Mouse (Mus musculus): Measurements from ENCODE around the gene Gm20547. TPM values are rescaled to one million over a fixed set of nuclear protein-coding genes. Genes with fewer than 3 reads are reported as not detected.
A peak's percentile ranks its signal among the peaks of the same experiment; 100 is the strongest.
"Not testable (repeated sequence)": the region's sequence is repeated elsewhere in the genome, so short reads cannot be mapped to it uniquely, and the experiment has no call there.

Gm20547 gene
- polyA plus RNA-seq, 1 experiment from 2014 or later, result not detected

DNA sequence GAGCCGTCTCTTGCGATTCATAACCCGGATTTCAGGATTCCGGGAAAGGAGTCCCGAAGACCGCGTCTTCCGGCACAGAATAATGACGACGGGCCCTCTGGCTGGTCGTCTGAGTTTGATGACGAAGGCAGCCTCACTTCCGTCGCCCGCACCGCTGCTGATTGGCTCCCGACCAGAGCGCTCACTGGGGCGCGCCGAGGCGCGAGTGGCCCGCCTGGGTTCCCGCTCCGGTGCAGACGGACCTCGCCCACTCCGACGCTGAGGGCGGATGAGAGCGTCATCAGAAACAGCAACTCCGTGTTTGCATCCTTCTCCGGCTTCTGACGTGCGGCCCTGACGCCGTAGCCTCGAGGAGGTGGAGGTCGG is 45.0 kb downstream of the Gm20547 start, which contains the start of the genes Stk19 and Dxo:
TSS of gene Stk19 (minus strand) at position 90 of the 366 bp plus-strand sequence.
TSS of gene Dxo (plus strand) at position 164 of the 366 bp plus-strand sequence.
- peak; percentile 94 for ATAC-seq (ENCODE audit: low FRiP score, low TSS enrichment)
- under 1% methylated on average over 40 of the region's 40 CpGs for WGBS
- Histone ChIP-seq H3K4me3 (ENCODE audit: low read length) (peak within 1 kb of the TSS; percentile 88), H3K27ac (ENCODE audit: low read depth, low read length) (peak within 1 kb of the TSS; percentile 20; the same call in 1 of the 2 replicates), H3K4me1 (ENCODE audit: control insufficient read depth, insufficient read depth, low read length) (peaks cover 16% of the 10 kb centered on the region), H3K9ac (ENCODE audit: low read depth, low read length) (peak within 1 kb of the TSS; percentile 61), H3K27me3 (ENCODE audit: control insufficient read depth, insufficient read depth, low read length) (no peaks in the 10 kb centered on the region), H3K9me3 (ENCODE audit: control insufficient read depth, low read length) (no peaks in the 10 kb centered on the region), H3K4me2 (replicated peaks; ENCODE audit: low read depth, low read length) (peak within 1 kb of the TSS; percentile 96), H3K36me3 (ENCODE audit: control insufficient read depth, insufficient read depth, low read length) (peaks cover 32% of the 10 kb centered on the region)

DNA sequence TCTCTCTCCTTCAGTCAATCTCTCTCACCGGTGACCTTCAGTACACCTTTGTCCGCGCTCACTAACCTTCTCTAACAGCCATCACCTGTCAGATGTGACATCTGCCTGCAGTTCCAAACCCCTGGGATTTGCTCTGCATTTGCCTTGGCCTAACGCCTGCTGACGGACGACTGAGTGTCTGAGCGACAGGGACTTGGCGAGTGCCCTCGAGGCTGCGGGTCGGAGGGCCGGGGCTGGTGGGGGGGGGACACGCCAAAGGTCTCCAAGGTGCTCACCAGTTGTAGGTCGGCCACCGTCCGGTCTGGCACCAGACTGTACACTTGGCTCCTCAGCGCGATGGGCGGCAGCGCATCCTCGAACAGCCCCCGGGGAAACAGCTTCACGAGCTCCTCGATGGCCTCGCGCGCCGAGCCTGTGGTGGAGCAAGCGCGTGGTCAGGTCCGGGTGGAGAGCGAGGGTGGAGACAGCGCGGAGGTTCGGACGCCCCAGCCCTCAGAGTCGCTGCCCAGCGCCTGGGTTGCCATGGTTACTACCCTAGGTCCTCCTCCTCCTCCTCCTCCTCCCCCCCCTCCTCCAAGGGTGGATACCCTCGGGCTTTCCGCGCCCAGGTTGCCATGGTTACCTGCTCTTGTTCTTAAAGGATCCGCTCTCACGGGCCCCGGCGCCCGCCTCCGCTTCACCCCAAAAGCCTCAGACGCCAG is 45.5 kb downstream of the Gm20547 start:
- H3K9ac ChIP-seq (ENCODE audit: low read depth, low read length), result peak overlapping the region; percentile 61
- H3K4me3 ChIP-seq (ENCODE audit: low read length), result peak overlapping the region; percentile 88
- no peaks in the 10 kb centered on the region for H3K9me3 ChIP-seq (ENCODE audit: control insufficient read depth, low read length)
- peaks cover 16% of the 10 kb centered on the region for H3K4me1 ChIP-seq (ENCODE audit: control insufficient read depth, insufficient read depth, low read length)
- H3K27me3 ChIP-seq (ENCODE audit: control insufficient read depth, insufficient read depth, low read length), result no peaks in the 10 kb centered on the region
- 5% methylated on average over 43 of the region's 48 CpGs for WGBS
- H3K27ac ChIP-seq (ENCODE audit: low read depth, low read length), result no peak overlapping the region
- ATAC-seq (ENCODE audit: low FRiP score, low TSS enrichment), result peak; percentile 79
- peak overlapping the region; percentile 96 for H3K4me2 ChIP-seq (replicated peaks; ENCODE audit: low read depth, low read length)
- peaks cover 29% of the 10 kb centered on the region for H3K36me3 ChIP-seq (ENCODE audit: control insufficient read depth, insufficient read depth, low read length)

DNA sequence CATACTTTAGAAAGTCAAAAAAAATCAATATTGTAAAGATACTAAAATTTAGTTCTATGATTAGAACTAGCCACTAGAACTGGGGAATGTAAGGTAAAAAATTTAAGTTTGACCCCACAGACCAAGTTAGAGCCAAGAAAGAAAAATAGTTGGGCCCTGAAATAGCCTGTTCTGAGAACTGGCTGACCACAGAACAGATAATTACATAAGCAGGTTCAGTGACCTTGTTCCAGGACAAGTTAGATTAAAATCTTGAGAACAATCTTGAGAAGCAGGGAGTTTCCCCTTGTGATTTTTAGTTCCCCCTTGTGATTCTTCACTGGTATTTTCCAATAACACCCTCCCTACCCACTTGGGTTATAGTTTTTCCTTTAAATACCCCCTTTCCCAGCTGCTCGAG is 51.1 kb downstream of the Gm20547 start:
- H3K27me3 ChIP-seq (ENCODE audit: control insufficient read depth, insufficient read depth, low read length); ATAC-seq (ENCODE audit: low FRiP score, low TSS enrichment); H3K9me3 ChIP-seq (ENCODE audit: control insufficient read depth, low read length); H3K4me3 ChIP-seq (ENCODE audit: low read length); H3K4me2 ChIP-seq (replicated peaks; ENCODE audit: low read depth, low read length); H3K4me1 ChIP-seq (ENCODE audit: control insufficient read depth, insufficient read depth, low read length); H3K9ac ChIP-seq (ENCODE audit: low read depth, low read length); H3K27ac ChIP-seq (ENCODE audit: low read depth, low read length): not testable (repeated sequence)
- peaks cover 32% of the 10 kb centered on the region; the same call in 1 of the 2 replicates for H3K36me3 ChIP-seq (ENCODE audit: control insufficient read depth, insufficient read depth, low read length)
- 91% methylated on average over 1 of the region's 1 CpGs for WGBS

DNA sequence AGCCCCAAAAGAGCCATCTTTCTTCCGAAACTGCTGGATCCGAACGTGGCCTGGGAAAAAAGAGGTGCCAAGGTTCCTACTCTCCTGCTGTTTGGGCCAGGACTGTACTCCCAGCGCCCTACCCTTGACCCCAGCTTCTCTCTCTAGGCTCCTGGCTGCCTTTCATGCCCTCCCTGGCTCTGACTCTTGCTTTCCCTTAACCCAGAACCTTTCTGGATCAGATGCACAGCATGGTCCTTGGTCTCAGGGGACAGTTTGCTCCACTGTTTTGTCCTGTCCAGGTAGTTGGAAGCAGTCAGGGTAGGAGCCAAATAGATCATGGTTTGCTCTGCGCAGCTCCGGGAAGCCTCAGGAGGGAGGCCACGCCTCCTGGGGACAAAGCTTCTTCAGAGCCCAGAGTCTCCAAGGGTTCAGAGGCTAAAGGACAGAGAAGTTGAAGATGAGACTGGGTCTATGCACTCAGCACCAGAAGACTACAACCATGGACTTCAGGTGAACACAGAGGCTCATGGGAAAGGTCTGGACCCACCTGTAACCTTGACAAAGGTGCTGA is 66.9 kb downstream of the Gm20547 start:
- Histone ChIP-seq H3K4me2 (replicated peaks; ENCODE audit: low read depth, low read length) (no peak overlapping the region), H3K36me3 (ENCODE audit: control insufficient read depth, insufficient read depth, low read length) (no peaks in the 10 kb centered on the region), H3K4me1 (ENCODE audit: control insufficient read depth, insufficient read depth, low read length) (no peaks in the 10 kb centered on the region), H3K27me3 (ENCODE audit: control insufficient read depth, insufficient read depth, low read length) (no peaks in the 10 kb centered on the region), H3K4me3 (ENCODE audit: low read length) (no peak overlapping the region), H3K9ac (ENCODE audit: low read depth, low read length) (no peak overlapping the region), H3K27ac (ENCODE audit: low read depth, low read length) (no peak overlapping the region), H3K9me3 (ENCODE audit: control insufficient read depth, low read length) (no peaks in the 10 kb centered on the region)
- 74% methylated on average over 7 of the region's 7 CpGs for WGBS
- no peak for ATAC-seq (ENCODE audit: low FRiP score, low TSS enrichment)

DNA sequence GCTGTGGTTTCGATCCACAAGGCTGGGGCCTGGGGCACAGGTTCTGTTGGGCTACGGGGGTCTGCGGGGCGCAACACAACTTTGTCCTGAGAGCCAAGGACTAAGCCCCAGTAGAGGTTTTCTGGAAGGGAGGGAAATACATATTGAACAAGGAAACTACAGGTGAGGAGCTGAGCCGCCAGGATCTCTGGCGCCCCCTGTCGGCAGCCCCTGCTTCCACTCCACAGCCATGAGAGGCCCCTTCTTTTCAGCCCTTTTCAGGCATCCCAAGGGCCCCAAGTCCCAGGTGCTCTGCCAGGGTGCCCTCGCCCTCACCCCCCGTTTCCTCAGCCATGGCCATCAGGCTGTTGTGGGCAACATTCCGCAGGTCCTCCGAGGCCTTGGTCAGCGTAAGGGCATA is 68.1 kb downstream of the Gm20547 start:
- not testable (repeated sequence) for H3K9me3 ChIP-seq (ENCODE audit: control insufficient read depth, low read length); H3K27me3 ChIP-seq (ENCODE audit: control insufficient read depth, insufficient read depth, low read length); H3K36me3 ChIP-seq (ENCODE audit: control insufficient read depth, insufficient read depth, low read length); ATAC-seq (ENCODE audit: low FRiP score, low TSS enrichment); H3K4me3 ChIP-seq (ENCODE audit: low read length); H3K4me2 ChIP-seq (replicated peaks; ENCODE audit: low read depth, low read length); H3K27ac ChIP-seq (ENCODE audit: low read depth, low read length); H3K9ac ChIP-seq (ENCODE audit: low read depth, low read length); H3K4me1 ChIP-seq (ENCODE audit: control insufficient read depth, insufficient read depth, low read length)
- 70% methylated on average over 12 of the region's 12 CpGs for WGBS

DNA sequence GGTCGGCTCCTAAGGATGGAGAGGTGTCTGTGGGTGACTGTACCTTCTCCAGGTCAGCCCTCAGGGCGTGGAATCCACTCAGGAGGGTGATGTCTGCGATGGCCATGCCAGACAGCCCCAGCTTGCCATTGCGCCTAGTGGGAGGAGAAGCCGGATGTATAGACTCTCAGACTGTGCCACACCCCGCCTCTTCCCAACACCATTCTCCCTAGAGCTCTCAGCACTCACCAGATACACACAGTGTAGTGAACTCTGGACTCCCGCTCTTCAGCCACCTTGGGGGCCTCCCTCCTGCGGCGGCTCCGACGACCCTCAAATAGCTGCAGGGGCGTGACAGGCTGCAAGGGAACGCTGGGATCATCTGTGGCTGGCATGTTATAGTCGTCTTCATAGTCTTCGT is 70.6 kb downstream of the Gm20547 start:
- H3K27ac ChIP-seq (ENCODE audit: low read depth, low read length), result no peak overlapping the region
- ATAC-seq (ENCODE audit: low FRiP score, low TSS enrichment), result no peak
- H3K4me2 ChIP-seq (replicated peaks; ENCODE audit: low read depth, low read length), result no peak overlapping the region
- no peak overlapping the region for H3K9ac ChIP-seq (ENCODE audit: low read depth, low read length)
- no peaks in the 10 kb centered on the region for H3K27me3 ChIP-seq (ENCODE audit: control insufficient read depth, insufficient read depth, low read length)
- no peaks in the 10 kb centered on the region for H3K4me1 ChIP-seq (ENCODE audit: control insufficient read depth, insufficient read depth, low read length)
- no peaks in the 10 kb centered on the region for H3K9me3 ChIP-seq (ENCODE audit: control insufficient read depth, low read length)
- H3K4me3 ChIP-seq (ENCODE audit: low read length), result no peak overlapping the region
- no peaks in the 10 kb centered on the region for H3K36me3 ChIP-seq (ENCODE audit: control insufficient read depth, insufficient read depth, low read length)
- WGBS, result 70% methylated on average over 15 of the region's 15 CpGs

DNA sequence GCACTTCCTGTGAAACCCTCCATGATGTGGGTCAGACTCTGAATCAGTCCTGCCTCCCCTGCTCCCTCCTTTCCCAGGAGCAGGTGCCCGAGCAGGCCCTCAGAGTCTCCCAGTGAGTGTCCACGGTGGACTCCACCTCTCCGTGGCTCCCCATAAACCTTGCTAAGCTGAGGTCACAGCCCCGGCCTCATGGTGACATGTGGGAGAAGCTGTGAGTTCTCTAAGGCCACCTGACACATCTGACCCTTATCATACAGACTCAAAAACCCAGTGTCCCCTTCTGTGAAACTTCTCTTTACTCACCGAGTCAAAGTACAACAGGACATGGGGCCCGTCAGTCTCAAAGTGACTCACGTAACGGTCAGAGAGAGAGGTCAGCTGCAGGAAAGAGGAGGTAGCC is 71.0 kb downstream of the Gm20547 start:
- 72% methylated on average over 8 of the region's 8 CpGs for WGBS
- H3K27ac ChIP-seq (ENCODE audit: low read depth, low read length); H3K4me1 ChIP-seq (ENCODE audit: control insufficient read depth, insufficient read depth, low read length); ATAC-seq (ENCODE audit: low FRiP score, low TSS enrichment); H3K9me3 ChIP-seq (ENCODE audit: control insufficient read depth, low read length); H3K4me3 ChIP-seq (ENCODE audit: low read length); H3K27me3 ChIP-seq (ENCODE audit: control insufficient read depth, insufficient read depth, low read length); H3K9ac ChIP-seq (ENCODE audit: low read depth, low read length); H3K36me3 ChIP-seq (ENCODE audit: control insufficient read depth, insufficient read depth, low read length); H3K4me2 ChIP-seq (replicated peaks; ENCODE audit: low read depth, low read length): not testable (repeated sequence)

DNA sequence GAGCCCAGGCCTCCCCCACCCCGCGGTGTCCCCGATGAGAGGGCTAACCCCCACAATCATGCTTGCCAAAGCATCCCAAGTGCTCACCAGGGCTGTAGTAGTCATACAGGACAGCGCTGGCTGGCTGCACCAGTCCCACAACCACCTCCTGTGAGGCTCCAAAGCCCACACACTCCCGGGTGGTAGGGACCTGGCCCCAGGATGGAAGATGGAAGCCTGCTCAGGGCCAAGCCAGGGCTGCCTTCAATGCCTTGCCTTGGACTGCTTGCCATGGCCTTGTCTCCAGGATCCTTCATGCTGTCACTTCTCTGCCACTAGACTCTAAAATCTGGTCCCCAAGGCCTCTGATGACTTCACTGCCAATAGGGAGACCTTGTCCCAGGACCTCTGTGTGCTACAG is 71.4 kb downstream of the Gm20547 start:
- not testable (repeated sequence) for H3K4me2 ChIP-seq (replicated peaks; ENCODE audit: low read depth, low read length); H3K27ac ChIP-seq (ENCODE audit: low read depth, low read length); H3K27me3 ChIP-seq (ENCODE audit: control insufficient read depth, insufficient read depth, low read length); H3K9ac ChIP-seq (ENCODE audit: low read depth, low read length); ATAC-seq (ENCODE audit: low FRiP score, low TSS enrichment); H3K9me3 ChIP-seq (ENCODE audit: control insufficient read depth, low read length); H3K4me3 ChIP-seq (ENCODE audit: low read length); H3K36me3 ChIP-seq (ENCODE audit: control insufficient read depth, insufficient read depth, low read length); H3K4me1 ChIP-seq (ENCODE audit: control insufficient read depth, insufficient read depth, low read length)
- WGBS, result 85% methylated on average over 5 of the region's 5 CpGs

DNA sequence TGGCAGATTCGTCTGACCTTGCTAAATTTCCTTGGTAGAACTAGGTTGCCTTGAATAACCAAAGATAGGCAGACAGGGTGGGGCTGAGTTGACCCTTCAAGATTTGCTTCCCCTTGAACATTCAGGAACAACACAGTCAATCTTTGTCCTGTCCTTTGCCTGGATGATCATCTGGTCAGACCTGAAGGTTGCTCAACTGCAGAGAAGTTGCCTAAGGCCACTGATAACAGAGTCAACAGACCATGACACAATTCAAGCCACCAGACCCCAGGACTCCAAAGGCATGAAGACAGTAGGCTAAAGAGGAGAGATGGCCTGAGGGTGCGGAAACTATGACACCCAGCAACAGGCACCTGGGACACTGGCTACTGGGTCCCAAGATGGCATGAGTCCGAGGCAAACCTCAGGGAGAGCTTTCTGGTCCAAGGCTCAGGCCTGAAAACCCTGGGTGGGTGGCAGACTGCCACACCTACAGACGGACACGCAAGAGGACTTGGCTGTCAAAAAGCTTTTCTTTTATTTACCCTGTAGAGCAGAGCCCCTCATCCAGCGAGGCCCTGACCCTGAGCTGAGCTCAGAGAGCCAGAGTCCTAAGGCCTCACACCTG is 73.1 kb downstream of the Gm20547 start:
- no peaks in the 10 kb centered on the region for H3K4me1 ChIP-seq (ENCODE audit: control insufficient read depth, insufficient read depth, low read length)
- no peaks in the 10 kb centered on the region for H3K36me3 ChIP-seq (ENCODE audit: control insufficient read depth, insufficient read depth, low read length)
- no peaks in the 10 kb centered on the region for H3K27me3 ChIP-seq (ENCODE audit: control insufficient read depth, insufficient read depth, low read length)
- 82% methylated on average over 6 of the region's 6 CpGs for WGBS
- no peak overlapping the region for H3K4me2 ChIP-seq (replicated peaks; ENCODE audit: low read depth, low read length)
- no peak overlapping the region for H3K4me3 ChIP-seq (ENCODE audit: low read length)
- ATAC-seq (ENCODE audit: low FRiP score, low TSS enrichment), result no peak
- H3K9ac ChIP-seq (ENCODE audit: low read depth, low read length), result no peak overlapping the region
- 0 out of 2 replicates have a peak, but pooled peaks cover 4% of the 10 kb centered on the region for H3K9me3 ChIP-seq (ENCODE audit: control insufficient read depth, low read length)
- H3K27ac ChIP-seq (ENCODE audit: low read depth, low read length), result no peak overlapping the region
